Mouse (Mus musculus) heart, postnatal 14 days (tissue): ENCODE data around the gene Calhm4. TPM values are rescaled to one million over a fixed set of nuclear protein-coding genes. Genes with fewer than 3 reads are reported as not detected.
"Not testable (repeated sequence)": the region's sequence is repeated elsewhere in the genome, so short reads cannot be mapped to it uniquely, and the experiment has no call there.

ENCODE experiments used
- DNase-seq, 2 experiments: peaks; one replicate each; pipeline ENCODE4 v3.0.0; 2021 to 2022
- intact Hi-C: fragments of 180-260 bp; cut with DNase I; formaldehyde crosslinking; loops from one replicate; pipeline ENCODE4 v1.15.1; 2025
- total RNA-seq, 2 experiments: library from RNA; stranded (reverse); gene quantifications; 2 replicates each; pipeline ENCODE4 v1.2.3; 2021

The Calhm4 gene
- total RNA-seq, 2 experiments from 2014 or later, result not detected

DNA sequence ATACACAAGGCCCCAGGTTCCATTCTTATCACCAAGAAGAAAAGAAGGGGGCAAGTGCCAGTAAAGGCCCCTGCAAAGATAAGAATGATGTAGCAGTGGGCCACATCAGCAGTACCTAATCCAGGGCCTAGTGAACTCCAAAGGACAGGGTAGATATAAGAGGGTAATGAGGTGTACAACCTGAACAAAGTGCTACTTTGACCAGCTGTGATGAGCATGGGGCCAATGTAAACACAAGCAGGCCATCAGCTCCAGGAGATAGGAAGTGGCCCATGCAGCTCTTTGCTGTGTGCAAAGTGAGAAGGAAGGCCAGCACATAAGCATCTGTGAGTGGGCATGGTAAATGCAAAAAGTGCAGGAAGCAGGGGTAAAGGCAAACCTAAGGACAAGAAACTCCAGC, 45.7 kb downstream of the Calhm4 start:
- DNase-seq, result no peak
- intact Hi-C loops, result no loop called here

GRCm38 (mm10) chr10:33996686-33997085, 47.4 kb downstream of the Calhm4 start:
- intact Hi-C loops, DNase-seq: not testable (repeated sequence)

Other genes with a start within 250 kb of the Calhm4 start
- not detected for gene Sult3a1, start 186.6 kb downstream of the Calhm4 start, total RNA-seq
- gene Rsph4a, start 139.2 kb downstream of the Calhm4 start, total RNA-seq, result under 1 TPM in 1 of 2 experiments, not detected in 1; 0.29 TPM
- gene Zup1, start 93.0 kb downstream of the Calhm4 start, total RNA-seq, result 1 to 10 TPM; 8.2 to 9.2 TPM
- 100 to 1,000 TPM in 1 of 2 experiments, 10 to 100 TPM in 1; 96.1 to 101 TPM for gene Rwdd1, start 24.7 kb downstream of the Calhm4 start, total RNA-seq
- gene Trappc3l, start 6.7 kb downstream of the Calhm4 start, total RNA-seq, result not detected
- gene Calhm5, start 52.2 kb upstream of the Calhm4 start, total RNA-seq, result under 1 TPM; 0.51 to 0.60 TPM
- gene Calhm6, start 83.7 kb upstream of the Calhm4 start, total RNA-seq, result not detected
- 1 to 10 TPM; 5.7 to 6.7 TPM for gene Dse, start 163.4 kb upstream of the Calhm4 start, total RNA-seq
- 10 to 100 TPM; 51.0 to 52.9 TPM for gene Tspyl1, start 237.9 kb upstream of the Calhm4 start, total RNA-seq